Mouse (Mus musculus) hindbrain, embryonic 13.5 days (tissue): ENCODE data around the gene Atp6v0a1. TPM values are rescaled to one million over a fixed set of nuclear protein-coding genes. Genes with fewer than 3 reads are reported as not detected.
A peak's percentile ranks its signal among the peaks of the same experiment; 100 is the strongest.

Experiments used
- ATAC-seq: fragments of 200-750 bp; cut with Nextera tagmentation; 2 replicates; pipeline ENCODE4 v1.8.0; 2017; ENCODE audit warnings: moderate TSS enrichment; ENCODE audit not compliant: low FRiP score
- H3K27ac ChIP-seq: fragments of 300-500 bp; sonication (generic); 2 replicates; pipeline ENCODE4 v1.5.1; 2015; ENCODE audit warnings: inconsistent platforms, mild to moderate bottlenecking, moderate library complexity
- H3K27me3 ChIP-seq: fragments of 300-500 bp; sonication (generic); 2 replicates; pipeline ENCODE4 v1.6.1; 2015; ENCODE audit warnings: mild to moderate bottlenecking, inconsistent platforms
- H3K36me3 ChIP-seq: fragments of 300-500 bp; sonication (generic); 2 replicates; pipeline ENCODE4 v1.6.1; 2015; ENCODE audit warnings: mild to moderate bottlenecking, inconsistent platforms
- H3K4me1 ChIP-seq: fragments of 300-500 bp; sonication (generic); replicated peaks from 2 replicates; pipeline ENCODE4 v1.6.1; 2015; ENCODE audit warnings: inconsistent platforms
- H3K4me2 ChIP-seq: fragments of 300-500 bp; sonication (generic); 2 replicates; pipeline ENCODE4 v1.6.1; 2015; ENCODE audit warnings: inconsistent platforms, mild to moderate bottlenecking, moderate library complexity
- H3K4me3 ChIP-seq: fragments of 300-500 bp; sonication (generic); 2 replicates; pipeline ENCODE4 v1.5.1; 2015; ENCODE audit warnings: mild to moderate bottlenecking, inconsistent platforms
- H3K9ac ChIP-seq: fragments of 300-500 bp; sonication (generic); 2 replicates; pipeline ENCODE4 v1.6.1; 2015; ENCODE audit warnings: mild to moderate bottlenecking, inconsistent platforms
- H3K9me3 ChIP-seq: fragments of 300-500 bp; sonication (generic); 2 replicates; pipeline ENCODE4 v1.6.1; 2016; ENCODE audit warnings: inconsistent platforms
- WGBS: fragments of 180-500 bp; shearing (Covaris S2); methylation state at CpG from one replicate; pipeline ENCODE4 v1.1.7; 2015; 5-methylcytosine and 5-hydroxymethylcytosine counted together
- polyA plus RNA-seq: library from polyadenylated mRNA; unstranded; fragments of >200 nt; fragmentation: Nextera tagmentation; extraction: Ambion mirVana; gene quantifications from 2 replicates; pipeline ENCODE4 v1.2.1, GENCODE M21; 2015

Gene Atp6v0a1
- polyA plus RNA-seq, 1 experiment from 2014 or later: 108 TPM

- Histone ChIP-seq H3K4me2 (peak overlapping the region; percentile 53), H3K9ac (peak overlapping the region; percentile 53; the same call in 1 of the 2 replicates), H3K27ac (0 out of 2 replicates have a peak overlapping the region, but pooled peaks have one; percentile 58), H3K4me3 (peak overlapping the region; percentile 40), H3K4me1 (peaks cover 18% of the 10 kb centered on the region), H3K27me3 (peaks cover 92% of the 10 kb centered on the region), H3K36me3 (no peaks in the 10 kb centered on the region), H3K9me3 (no peaks in the 10 kb centered on the region)
- ATAC-seq: no peak
- WGBS: 6% methylated on average over 34 of the region's 35 CpGs
Measured at GRCm38 (mm10) chr11:100969189-100969743, 40.0 kb upstream of the Atp6v0a1 start.

GRCm38 (mm10) chr11:100969744-100970556 is 39.3 kb upstream of the Atp6v0a1 start:
- peaks cover 93% of the 10 kb centered on the region for H3K27me3 ChIP-seq
- no peaks in the 10 kb centered on the region for H3K36me3 ChIP-seq
- H3K9ac ChIP-seq: peak overlapping the region; percentile 53
- H3K4me2 ChIP-seq: peak overlapping the region; percentile 53
- ATAC-seq: no peak
- 2% methylated on average over 63 of the region's 65 CpGs for WGBS
- peaks cover 18% of the 10 kb centered on the region for H3K4me1 ChIP-seq
- no peaks in the 10 kb centered on the region for H3K9me3 ChIP-seq
- peak overlapping the region; percentile 40 for H3K4me3 ChIP-seq
- H3K27ac ChIP-seq: no peak overlapping the region

GRCm38 (mm10) chr11:100970557-100970937 is 38.7 kb upstream of the Atp6v0a1 start, which contains the start of gene Cavin1:
Cavin1 (minus strand) TSS chr11:100970887.
- Histone ChIP-seq H3K27ac (no peak within 1 kb of the TSS), H3K9ac (peak within 1 kb of the TSS; percentile 53), H3K4me1 (peaks cover 18% of the 10 kb centered on the region), H3K4me2 (peak within 1 kb of the TSS; percentile 53), H3K4me3 (peak within 1 kb of the TSS; percentile 40), H3K9me3 (no peaks in the 10 kb centered on the region), H3K27me3 (peaks cover 87% of the 10 kb centered on the region), H3K36me3 (no peaks in the 10 kb centered on the region)
- 3% methylated on average over 20 of the region's 20 CpGs for WGBS
- no peak for ATAC-seq

GRCm38 (mm10) chr11:100971455-100971854 is 37.8 kb upstream of the Atp6v0a1 start:
- ATAC-seq: no peak
- H3K9me3 ChIP-seq: no peaks in the 10 kb centered on the region
- peaks cover 78% of the 10 kb centered on the region for H3K27me3 ChIP-seq
- no peak overlapping the region for H3K4me3 ChIP-seq
- 59% methylated on average over 10 of the region's 10 CpGs for WGBS
- H3K4me1 ChIP-seq: peaks cover 18% of the 10 kb centered on the region
- no peak overlapping the region for H3K9ac ChIP-seq
- H3K27ac ChIP-seq: no peak overlapping the region
- H3K4me2 ChIP-seq: no peak overlapping the region
- H3K36me3 ChIP-seq: no peaks in the 10 kb centered on the region

GRCm38 (mm10) chr11:100973245-100973644 is 36.0 kb upstream of the Atp6v0a1 start:
- H3K4me1 ChIP-seq: peaks cover 18% of the 10 kb centered on the region
- H3K4me3 ChIP-seq: no peak overlapping the region
- no peaks in the 10 kb centered on the region for H3K9me3 ChIP-seq
- 93% methylated on average over 7 of the region's 7 CpGs for WGBS
- ATAC-seq: no peak
- no peak overlapping the region for H3K4me2 ChIP-seq
- H3K36me3 ChIP-seq: no peaks in the 10 kb centered on the region
- H3K27ac ChIP-seq: no peak overlapping the region
- H3K9ac ChIP-seq: no peak overlapping the region
- H3K27me3 ChIP-seq: peaks cover 60% of the 10 kb centered on the region

- no peak overlapping the region for H3K9ac ChIP-seq
- H3K4me3 ChIP-seq: no peak overlapping the region
- H3K4me2 ChIP-seq: no peak overlapping the region
- no peak for ATAC-seq
- H3K27me3 ChIP-seq: peaks cover 52% of the 10 kb centered on the region
- H3K9me3 ChIP-seq: no peaks in the 10 kb centered on the region
- peaks cover 13% of the 10 kb centered on the region for H3K4me1 ChIP-seq
- WGBS: 75% methylated on average over 14 of the region's 14 CpGs
- H3K36me3 ChIP-seq: no peaks in the 10 kb centered on the region
- H3K27ac ChIP-seq: no peak overlapping the region
Measured at GRCm38 (mm10) chr11:100974381-100974970, 34.8 kb upstream of the Atp6v0a1 start.

- Histone ChIP-seq H3K4me1 (peaks cover 5% of the 10 kb centered on the region), H3K36me3 (no peaks in the 10 kb centered on the region), H3K4me2 (no peak overlapping the region), H3K9me3 (no peaks in the 10 kb centered on the region), H3K9ac (no peak overlapping the region), H3K4me3 (no peak overlapping the region), H3K27me3 (peaks cover 50% of the 10 kb centered on the region), H3K27ac (no peak overlapping the region)
- 73% methylated on average over 7 of the region's 7 CpGs for WGBS
- no peak for ATAC-seq
Measured at GRCm38 (mm10) chr11:100975241-100975640, 34.0 kb upstream of the Atp6v0a1 start.

GRCm38 (mm10) chr11:100979887-100980286 is 29.4 kb upstream of the Atp6v0a1 start:
- no peak for ATAC-seq
- H3K27me3 ChIP-seq: peaks cover 26% of the 10 kb centered on the region
- H3K27ac ChIP-seq: no peak overlapping the region
- H3K4me1 ChIP-seq: peaks cover 7% of the 10 kb centered on the region
- no peaks in the 10 kb centered on the region for H3K36me3 ChIP-seq
- H3K4me3 ChIP-seq: no peak overlapping the region
- H3K9ac ChIP-seq: no peak overlapping the region
- no peak overlapping the region for H3K4me2 ChIP-seq
- 63% methylated on average over 8 of the region's 8 CpGs for WGBS
- no peaks in the 10 kb centered on the region for H3K9me3 ChIP-seq

- H3K4me1 ChIP-seq: peaks cover 7% of the 10 kb centered on the region
- no peak for ATAC-seq
- no peak overlapping the region for H3K27ac ChIP-seq
- H3K9me3 ChIP-seq: no peaks in the 10 kb centered on the region
- peaks cover 26% of the 10 kb centered on the region for H3K27me3 ChIP-seq
- H3K4me2 ChIP-seq: no peak overlapping the region
- no peak overlapping the region for H3K4me3 ChIP-seq
- no peak overlapping the region for H3K9ac ChIP-seq
- H3K36me3 ChIP-seq: no peaks in the 10 kb centered on the region
- WGBS: 78% methylated on average over 1 of the region's 1 CpGs
Measured at GRCm38 (mm10) chr11:100980438-100980837, 28.8 kb upstream of the Atp6v0a1 start.

- H3K27ac ChIP-seq: no peak overlapping the region
- no peak overlapping the region for H3K9ac ChIP-seq
- 68% methylated on average over 3 of the region's 3 CpGs for WGBS
- no peak for ATAC-seq
- peaks cover 26% of the 10 kb centered on the region for H3K27me3 ChIP-seq
- no peak overlapping the region for H3K4me3 ChIP-seq
- peaks cover 7% of the 10 kb centered on the region for H3K4me1 ChIP-seq
- no peak overlapping the region for H3K4me2 ChIP-seq
- H3K36me3 ChIP-seq: no peaks in the 10 kb centered on the region
- H3K9me3 ChIP-seq: no peaks in the 10 kb centered on the region
Measured at GRCm38 (mm10) chr11:100981236-100981635, 28.0 kb upstream of the Atp6v0a1 start.

GRCm38 (mm10) chr11:100982087-100982486 is 27.2 kb upstream of the Atp6v0a1 start:
- H3K4me1 ChIP-seq: peaks cover 7% of the 10 kb centered on the region
- no peak overlapping the region for H3K27ac ChIP-seq
- no peak overlapping the region for H3K4me2 ChIP-seq
- peaks cover 26% of the 10 kb centered on the region for H3K27me3 ChIP-seq
- no peak for ATAC-seq
- no peak overlapping the region for H3K4me3 ChIP-seq
- no peaks in the 10 kb centered on the region for H3K36me3 ChIP-seq
- 14% methylated on average over 8 of the region's 8 CpGs for WGBS
- H3K9ac ChIP-seq: no peak overlapping the region
- no peaks in the 10 kb centered on the region for H3K9me3 ChIP-seq

GRCm38 (mm10) chr11:100983125-100983777 is 26.0 kb upstream of the Atp6v0a1 start:
- WGBS: 5% methylated on average over 20 of the region's 20 CpGs
- Histone ChIP-seq H3K4me1 (peaks cover 7% of the 10 kb centered on the region), H3K27me3 (peaks cover 26% of the 10 kb centered on the region), H3K27ac (no peak overlapping the region), H3K4me2 (peak overlapping the region; percentile 57), H3K9ac (peak overlapping the region; percentile 55), H3K4me3 (peak overlapping the region; percentile 33), H3K9me3 (no peaks in the 10 kb centered on the region), H3K36me3 (no peaks in the 10 kb centered on the region)
- peak; percentile 52; the same call in 1 of the 2 replicates for ATAC-seq
